Mouse (Mus musculus) adrenal gland, adult 8-10 months (tissue): Measurements from ENCODE around the gene Net1. TPM values are rescaled to one million over a fixed set of nuclear protein-coding genes. Genes with fewer than 3 reads are reported as not detected.
"Not testable (repeated sequence)": the region's sequence is repeated elsewhere in the genome, so short reads cannot be mapped to it uniquely, and the experiment has no call there.

Experiments
- DNase-seq: peaks from one replicate; pipeline ENCODE4 v3.0.0; 2022
- total RNA-seq, 4 experiments: library from RNA; stranded (reverse); gene quantifications; 2 replicates each; pipeline ENCODE4 v1.2.4; 2022

The Net1 gene
- 100 to 1,000 TPM; 146 to 278 (median 191) TPM for total RNA-seq

- peak; percentile 83 for DNase-seq
Observed at GRCm38 (mm10) chr13:3917571-3918311, at the start of gene Net1, which contains the start of gene Tubal3. Gene Net1 (minus strand): TSS chr13:3918220. Gene Tubal3 (plus strand): TSS chr13:3918274.

GRCm38 (mm10) chr13:3951198-3951914, 33.3 kb upstream of the Net1 start:
- DNase-seq: no peak

GRCm38 (mm10) chr13:3949477-3949876, 31.5 kb upstream of the Net1 start:
- no peak for DNase-seq

DNA sequence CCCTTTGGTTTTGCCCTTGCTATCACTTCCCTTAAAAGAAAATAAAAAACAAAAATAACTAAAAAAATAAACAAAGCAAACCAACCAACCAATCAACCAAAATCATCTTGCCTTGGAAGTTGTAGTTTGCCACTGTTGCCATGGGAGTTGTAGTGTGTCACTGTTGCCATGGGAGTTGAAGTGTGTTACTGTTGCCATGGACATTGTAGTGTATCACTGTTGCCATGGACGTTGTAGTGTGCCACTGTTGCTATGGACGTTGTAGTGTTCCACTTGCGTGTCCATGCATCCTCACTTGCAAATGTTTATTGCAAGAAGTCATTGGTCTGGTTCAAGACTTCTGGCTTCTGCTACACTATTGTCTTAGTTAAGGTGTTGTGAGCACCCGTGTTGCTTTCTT, 29.2 kb upstream of the Net1 start:
- DNase-seq: no peak

DNA sequence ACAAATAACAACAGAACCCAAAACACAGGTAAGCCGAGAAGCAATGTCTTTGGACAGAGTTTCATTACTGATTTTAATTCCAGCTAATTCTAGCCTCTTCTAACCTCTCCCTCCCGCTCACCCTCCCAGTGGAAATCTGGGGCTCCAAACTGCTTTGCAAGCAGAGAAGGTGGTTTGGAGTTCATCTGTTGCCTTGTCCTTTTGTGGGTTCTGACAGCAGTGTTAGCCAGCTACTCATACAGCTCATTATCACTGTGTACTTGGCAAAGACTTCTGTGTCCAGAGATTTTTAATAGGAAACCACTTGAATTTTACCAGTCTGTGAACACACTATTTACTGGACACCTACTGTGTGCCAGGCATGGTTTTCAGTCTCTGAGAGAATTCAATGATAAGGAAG, 27.2 kb upstream of the Net1 start, which contains the start of gene Ucn3:
Ucn3 (minus strand) TSS at position 101 of the 400 bp plus-strand sequence.
- no peak for DNase-seq

DNA sequence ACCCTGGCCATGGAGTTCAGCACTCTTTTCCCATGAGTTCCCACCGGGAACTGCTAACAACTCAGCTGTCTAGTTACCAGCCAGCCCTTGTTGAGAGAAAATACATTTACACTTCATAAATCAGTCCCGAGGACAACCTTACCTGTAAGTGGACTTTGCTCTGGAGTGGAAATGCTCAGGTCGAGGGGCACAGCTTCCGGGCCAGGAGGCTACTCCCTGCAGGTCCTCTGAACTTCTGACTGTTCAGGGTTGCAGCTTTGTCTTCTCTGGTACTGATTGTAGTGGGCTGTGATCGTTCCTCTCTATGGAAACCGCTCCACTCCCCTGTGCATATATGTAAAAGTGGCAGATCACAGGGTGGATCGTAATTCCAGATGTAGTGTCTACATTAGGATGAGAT, 26.7 kb upstream of the Net1 start:
- no peak for DNase-seq

- DNase-seq: no peak
Observed at GRCm38 (mm10) chr13:3926046-3926445, 8.0 kb upstream of the Net1 start.

- DNase-seq: no peak
Observed at GRCm38 (mm10) chr13:3925632-3926031, 7.6 kb upstream of the Net1 start.

GRCm38 (mm10) chr13:3924483-3924882, 6.5 kb upstream of the Net1 start:
- DNase-seq: no peak

- no peak for DNase-seq
Observed at GRCm38 (mm10) chr13:3913504-3913903, 4.5 kb downstream of the Net1 start.

DNA sequence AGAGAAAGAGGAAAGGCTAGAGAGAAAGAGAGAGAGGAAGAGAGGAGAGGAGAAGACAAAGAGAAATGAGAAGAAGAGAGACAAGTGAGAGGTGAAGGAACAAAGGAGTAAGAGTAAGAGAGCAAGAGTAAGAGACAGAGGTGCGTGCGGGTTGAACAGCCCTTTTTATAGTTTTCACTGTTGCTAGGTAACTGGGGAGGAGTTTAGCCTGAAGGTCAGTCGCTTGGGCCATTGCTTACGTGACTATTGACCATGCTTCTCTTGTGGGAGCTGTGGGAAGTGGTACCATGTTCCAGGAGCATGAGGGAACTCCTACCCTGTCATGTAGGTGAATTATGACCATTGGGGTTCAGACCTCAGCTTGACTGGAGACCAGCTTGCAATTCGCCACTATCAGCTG, 7.7 kb downstream of the Net1 start:
- no peak for DNase-seq

- no peak for DNase-seq
Observed at GRCm38 (mm10) chr13:3908262-3908661, 9.8 kb downstream of the Net1 start.

DNA sequence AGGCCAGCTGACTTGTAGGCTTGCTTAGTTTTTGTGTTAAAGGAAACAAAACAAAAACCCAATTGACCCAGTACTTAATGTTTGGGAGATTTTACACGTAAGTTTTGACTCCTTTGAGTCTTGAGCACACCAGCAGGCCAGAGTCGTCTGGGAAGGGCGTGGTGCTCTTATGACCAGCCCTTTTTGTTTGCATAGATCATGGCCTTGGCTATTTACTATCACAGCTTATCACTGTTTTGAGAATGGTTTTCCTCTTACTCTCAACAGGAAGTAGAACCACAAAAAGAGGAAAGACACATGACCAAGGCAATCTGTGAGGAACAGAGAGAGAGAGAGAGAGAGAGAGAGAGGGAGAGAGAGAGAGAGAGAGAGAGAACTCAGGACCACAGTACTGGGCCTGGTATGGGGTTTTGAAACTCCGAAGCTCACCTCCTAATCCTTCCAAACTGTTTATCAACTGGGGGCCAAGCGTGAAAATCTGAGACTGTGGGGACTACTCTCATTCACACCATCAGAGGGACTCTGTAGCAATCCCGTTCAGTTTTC, 10.8 kb downstream of the Net1 start:
- no peak for DNase-seq

DNA sequence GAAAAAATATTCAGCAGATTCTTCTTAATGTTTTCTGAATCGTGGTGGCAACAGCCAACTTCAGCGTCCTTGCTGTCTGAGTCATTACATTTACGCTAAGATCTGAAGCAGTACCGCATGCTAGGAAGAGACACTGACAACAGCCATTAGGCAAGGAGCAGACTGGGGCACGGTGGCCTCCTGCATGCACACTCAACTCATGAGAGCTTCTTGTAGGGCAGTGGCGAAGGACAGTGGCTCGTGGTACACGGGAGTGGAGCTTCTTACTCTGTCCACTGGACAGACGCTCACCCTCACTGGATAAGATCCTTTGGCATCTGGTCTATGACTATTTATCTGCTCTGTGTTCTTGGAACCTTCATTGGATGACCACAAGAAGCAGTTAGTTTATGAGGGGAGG, 18.7 kb downstream of the Net1 start:
- no peak for DNase-seq

GRCm38 (mm10) chr13:3898202-3898601, 19.8 kb downstream of the Net1 start:
- not testable (repeated sequence) for DNase-seq

GRCm38 (mm10) chr13:3896913-3897312, 21.1 kb downstream of the Net1 start:
- DNase-seq: no peak

DNA sequence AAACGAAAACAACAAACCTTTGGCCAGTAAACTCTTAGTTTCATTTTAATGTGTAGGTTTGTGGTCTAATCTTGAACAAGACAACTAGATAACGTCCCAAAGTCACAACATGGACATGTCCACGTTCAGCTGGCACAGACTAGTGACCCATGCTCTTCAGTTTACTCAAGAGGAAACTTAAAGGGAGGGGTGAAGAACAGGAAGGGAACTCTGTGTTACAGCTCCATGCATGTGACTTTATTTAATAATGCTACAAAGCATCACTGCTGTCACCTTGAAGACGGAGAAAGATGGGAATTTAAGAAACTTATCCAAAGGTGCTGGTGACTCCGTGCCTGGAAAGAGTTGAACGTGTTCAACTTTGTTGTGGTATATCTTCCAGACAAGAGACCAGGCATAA, 22.0 kb downstream of the Net1 start:
- no peak for DNase-seq

- DNase-seq: no peak
Observed at GRCm38 (mm10) chr13:3895397-3895980, 22.5 kb downstream of the Net1 start.

- DNase-seq: no peak
Observed at GRCm38 (mm10) chr13:3894549-3894948, 23.5 kb downstream of the Net1 start.

DNA sequence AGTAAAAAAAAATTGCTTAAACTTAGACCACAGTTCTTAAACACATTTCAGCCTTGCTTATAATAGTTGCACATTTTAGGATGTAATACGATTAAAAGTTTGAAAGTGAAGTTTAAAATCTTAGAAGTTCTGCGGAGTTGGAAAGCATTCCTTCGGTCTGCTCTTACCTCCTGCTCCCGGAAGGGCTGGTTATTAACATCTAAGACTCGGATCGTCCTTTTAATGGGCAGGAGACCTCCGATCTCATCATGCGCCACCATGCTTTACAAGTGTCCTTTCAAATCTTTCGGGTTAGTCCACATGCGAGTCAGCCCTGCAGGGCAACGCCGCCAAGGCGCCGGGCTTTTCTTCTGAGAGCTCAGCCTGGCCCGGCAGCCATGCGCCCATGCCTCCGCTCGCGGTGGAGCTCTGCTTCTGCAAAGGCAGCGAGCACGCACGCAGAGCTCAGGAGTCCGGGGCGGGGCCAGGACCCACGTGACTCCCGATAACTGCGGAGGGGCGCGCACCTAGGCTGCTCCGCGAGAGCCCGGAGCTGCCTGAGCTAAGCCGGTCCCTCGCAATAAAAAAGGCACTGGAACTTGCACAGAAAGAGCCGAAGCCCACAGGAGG, 24.8 kb downstream of the Net1 start:
- peak; percentile 90 for DNase-seq

DNA sequence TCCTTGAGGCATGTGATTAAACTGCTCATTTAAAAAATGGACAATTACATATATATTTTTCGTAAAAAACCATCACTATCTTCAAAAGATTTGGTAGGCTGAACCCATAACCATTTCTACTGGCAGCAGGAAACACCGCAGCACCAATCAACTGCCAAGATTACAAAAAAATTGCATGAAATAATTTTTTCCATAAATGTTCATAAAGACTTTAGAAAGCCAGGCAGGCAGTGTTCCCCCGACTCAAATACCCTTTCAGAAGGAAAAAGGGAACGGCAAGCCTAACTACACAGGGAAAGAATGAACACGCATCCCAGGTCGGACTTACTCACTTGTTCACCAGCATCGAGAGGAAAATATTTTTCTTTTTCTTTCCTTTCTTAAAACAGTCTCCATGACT, 25.4 kb downstream of the Net1 start:
- no peak for DNase-seq

DNA sequence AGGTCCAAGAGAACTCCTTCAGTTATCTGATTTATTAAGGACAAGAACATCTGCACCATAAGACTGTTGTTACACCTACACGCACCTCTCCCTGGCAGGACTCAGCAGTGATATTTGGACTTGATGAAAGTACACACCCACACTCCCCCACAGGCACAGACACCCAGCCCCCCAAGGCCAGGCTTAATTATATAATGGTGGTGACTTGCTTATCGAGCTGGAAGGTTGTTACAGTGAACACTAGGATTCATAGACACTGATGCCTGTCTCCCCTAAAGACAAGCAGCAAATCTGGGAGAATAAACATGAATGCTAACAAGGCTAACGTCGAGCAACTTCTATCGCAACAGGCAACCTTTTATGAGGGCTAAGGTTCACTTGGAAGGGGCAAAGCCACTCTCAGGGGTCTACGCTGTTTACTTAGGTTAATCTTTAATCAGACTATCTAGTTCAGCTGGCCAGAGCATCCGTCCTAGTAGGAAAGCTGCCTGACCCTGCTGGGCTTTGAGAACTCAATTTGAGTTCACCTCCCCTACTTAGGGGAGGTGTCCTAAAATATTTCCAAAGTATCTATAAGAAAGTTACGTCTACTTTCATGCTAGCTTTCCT, 26.4 kb downstream of the Net1 start:
- peak; percentile 43 for DNase-seq
